Mouse (Mus musculus) heart, postnatal 0 days (tissue): Measurements from ENCODE around the gene Macc1.

Source experiments
- CTCF ChIP-seq: IDR thresholded peaks from 2 replicates; pipeline ENCODE4 v1.5.1; 2016; ENCODE audit warnings: antibody characterized with exemption, control low read depth, low read depth
- EP300 ChIP-seq: IDR thresholded peaks from 2 replicates; pipeline ENCODE4 v1.6.1; 2016; ENCODE audit warnings: antibody characterized with exemption, low read depth

DNA sequence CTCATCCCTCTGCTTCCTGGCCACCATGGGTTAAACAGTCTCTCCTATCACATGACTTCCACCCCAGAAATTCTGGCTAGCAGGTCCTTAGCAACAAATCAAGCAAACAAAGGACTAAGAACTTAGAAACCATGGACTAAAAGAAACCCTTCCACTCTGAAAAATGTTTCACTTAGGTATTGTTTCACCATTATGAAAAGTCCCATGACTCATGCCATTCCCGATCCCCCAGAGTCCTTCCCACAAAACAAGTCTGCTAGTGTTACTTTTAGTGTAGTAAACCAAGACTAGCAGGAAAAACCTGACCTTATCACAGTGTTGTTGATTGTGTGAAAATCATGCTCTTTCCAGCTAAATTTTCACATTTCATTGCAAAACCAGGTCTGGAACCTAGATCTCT lies 51.0 kb downstream of the Macc1 start:
- TF ChIP-seq CTCF (no peak), EP300 (no peak)
